ENCODE assay signal across 12 mouse cellular contexts in genomic region chr2:128508244-128508605, GRCm38 (mm10).
DNase-seq lines count a peak whose midpoint lies in the region; ATAC-seq and TF ChIP-seq lines count a peak whose summit lies in the region.
"Had no signal": no experiment of that assay in that cellular context is flagged by ENCODE, and none has a peak within 500 bp of the region (broad histone marks: within the 10 kb centered on the region; RNA-seq: fewer than 3 reads in every experiment).

No protein-coding gene starts in this region.

- H3K27ac ChIP-seq in heart, embryonic 14.5 days (replicated peaks in 1 of 2; ENCODE audit: control insufficient read depth in 1 of 2, insufficient read depth in 1 of 2, low read depth in 2 of 2, low read length in 2 of 2), result peak overlapping the region; percentile 71 to 76
- peak overlapping the region; percentile 76 for H3K27ac ChIP-seq in kidney, embryonic 15.5 days
- no peak overlapping the region for H3K27ac ChIP-seq in kidney, embryonic 14.5 days (ENCODE audit: low read depth, low read length)
- no peak overlapping the region for H3K27ac ChIP-seq in midbrain, postnatal 0 days (ENCODE audit: low read depth, low read length)
- no peak overlapping the region for H3K27ac ChIP-seq in midbrain, embryonic 16.5 days (ENCODE audit: low read length)
- H3K27ac ChIP-seq: hindbrain, embryonic 14.5 days; midbrain, embryonic 12.5 days had no signal

- peak overlapping the region; percentile 54 for H3K4me2 ChIP-seq in heart, embryonic 14.5 days (ENCODE audit: low read length)
- no peak overlapping the region for H3K4me2 ChIP-seq in kidney, embryonic 15.5 days
- H3K4me2 ChIP-seq in kidney, embryonic 14.5 days (replicated peaks; ENCODE audit: low read depth, low read length), result no peak overlapping the region
- no peak overlapping the region for H3K4me2 ChIP-seq in midbrain, postnatal 0 days (ENCODE audit: low read depth, low read length, poor library complexity, severe bottlenecking)
- H3K4me2 ChIP-seq in midbrain, embryonic 16.5 days (ENCODE audit: low read length), result no peak overlapping the region
- H3K4me2 ChIP-seq: hindbrain, embryonic 14.5 days; midbrain, embryonic 12.5 days had no signal

- no peak overlapping the region for H3K9ac ChIP-seq in heart, embryonic 14.5 days (ENCODE audit: low read length)
- no peak overlapping the region for H3K9ac ChIP-seq in kidney, embryonic 15.5 days
- H3K9ac ChIP-seq in kidney, embryonic 14.5 days (ENCODE audit: low read depth, low read length), result no peak overlapping the region
- H3K9ac ChIP-seq in midbrain, postnatal 0 days (replicated peaks; ENCODE audit: low read length, poor library complexity, severe bottlenecking), result no peak overlapping the region
- H3K9ac ChIP-seq in midbrain, embryonic 16.5 days (ENCODE audit: low read depth, low read length), result no peak overlapping the region
- H3K9ac ChIP-seq: hindbrain, embryonic 14.5 days; midbrain, embryonic 12.5 days had no signal

- no peak for ATAC-seq in heart, embryonic 14.5 days (ENCODE audit: insufficient number of reproducible peaks, insufficient read depth, low FRiP score, low read depth)
- no peak for ATAC-seq in kidney, embryonic 15.5 days (replicated peaks; ENCODE audit: low FRiP score)
- ATAC-seq in kidney, embryonic 14.5 days (ENCODE audit: low FRiP score, low TSS enrichment), result no peak
- no peak for ATAC-seq in midbrain, postnatal 0 days (ENCODE audit: low FRiP score)
- no peak for ATAC-seq in midbrain, embryonic 16.5 days
- ATAC-seq: Patski had no signal

- H3K4me1 ChIP-seq in heart, embryonic 14.5 days (ENCODE audit: control insufficient read depth in 2 of 2, insufficient read depth in 2 of 2, low read length in 2 of 2), result peaks cover 8 to 20% of the 10 kb centered on the region in 2 experiments
- peaks cover 14% of the 10 kb centered on the region for H3K4me1 ChIP-seq in kidney, embryonic 15.5 days
- H3K4me1 ChIP-seq in kidney, embryonic 14.5 days (ENCODE audit: control insufficient read depth, insufficient read depth, low read length), result no peaks in the 10 kb centered on the region
- no peaks in the 10 kb centered on the region for H3K4me1 ChIP-seq in midbrain, postnatal 0 days (ENCODE audit: insufficient read depth, low read length)
- H3K4me1 ChIP-seq in midbrain, embryonic 16.5 days (ENCODE audit: control insufficient read depth, insufficient read depth, low read length), result no peaks in the 10 kb centered on the region; the same call in 1 of the 2 replicates

- H3K36me3 ChIP-seq in heart, embryonic 14.5 days (ENCODE audit: control insufficient read depth, insufficient read depth, low read length), result no peaks in the 10 kb centered on the region
- no peaks in the 10 kb centered on the region for H3K36me3 ChIP-seq in kidney, embryonic 15.5 days
- H3K36me3 ChIP-seq in kidney, embryonic 14.5 days (ENCODE audit: control insufficient read depth, insufficient read depth, low read length), result no peaks in the 10 kb centered on the region
- no peaks in the 10 kb centered on the region for H3K36me3 ChIP-seq in midbrain, postnatal 0 days (ENCODE audit: insufficient read depth, low read length)
- no peaks in the 10 kb centered on the region for H3K36me3 ChIP-seq in midbrain, embryonic 16.5 days (ENCODE audit: control insufficient read depth, insufficient read depth, low read length)
- H3K36me3 ChIP-seq: midbrain, embryonic 12.5 days had no signal

- H3K27me3 ChIP-seq in heart, embryonic 14.5 days (ENCODE audit: control insufficient read depth, insufficient read depth, low read length), result no peaks in the 10 kb centered on the region
- no peaks in the 10 kb centered on the region for H3K27me3 ChIP-seq in kidney, embryonic 15.5 days
- H3K27me3 ChIP-seq in kidney, embryonic 14.5 days (ENCODE audit: control insufficient read depth, insufficient read depth, low read length), result no peaks in the 10 kb centered on the region
- no peaks in the 10 kb centered on the region for H3K27me3 ChIP-seq in midbrain, postnatal 0 days (ENCODE audit: insufficient read depth, low read length)
- H3K27me3 ChIP-seq in midbrain, embryonic 16.5 days (ENCODE audit: control insufficient read depth, insufficient read depth, low read depth, low read length), result no peaks in the 10 kb centered on the region
- H3K27me3 ChIP-seq: midbrain, embryonic 12.5 days; Patski had no signal

- WGBS in heart, embryonic 14.5 days, result 33% methylated on average over 2 of the region's 2 CpGs
- WGBS in kidney, embryonic 15.5 days, result 81% methylated on average over 2 of the region's 2 CpGs
- 82% methylated on average over 2 of the region's 2 CpGs for WGBS in kidney, embryonic 14.5 days
- WGBS in midbrain, postnatal 0 days, result 69% methylated on average over 2 of the region's 2 CpGs
- WGBS in midbrain, embryonic 16.5 days, result 72% methylated on average over 2 of the region's 2 CpGs

- H3K9me3 ChIP-seq in heart, embryonic 14.5 days (ENCODE audit: control insufficient read depth, low read length), result peaks cover 4% of the 10 kb centered on the region; the same call in 1 of the 2 replicates
- no peaks in the 10 kb centered on the region for H3K9me3 ChIP-seq in kidney, embryonic 15.5 days (replicated peaks)
- peaks cover 4% of the 10 kb centered on the region; the same call in 1 of the 2 replicates for H3K9me3 ChIP-seq in kidney, embryonic 14.5 days (ENCODE audit: control insufficient read depth, low read length)
- no peaks in the 10 kb centered on the region for H3K9me3 ChIP-seq in midbrain, postnatal 0 days (ENCODE audit: low read length)
- H3K9me3 ChIP-seq in midbrain, embryonic 16.5 days (replicated peaks; ENCODE audit: control insufficient read depth, low read length, poor library complexity, severe bottlenecking), result no peaks in the 10 kb centered on the region
- H3K9me3 ChIP-seq: midbrain, embryonic 12.5 days had no signal

- TF ChIP-seq CTCF in midbrain, postnatal 0 days (IDR thresholded peaks at IDR 0.05), result no peak

- intact Hi-C loops in heart, postnatal 14 days (cut with DNase I), result loop anchor here (5.0 kb wide), 1 partner anchor 76 kb away; no protein-coding TSS in a partner anchor

- H3K4me3 ChIP-seq in heart, embryonic 14.5 days (ENCODE audit: control insufficient read depth in 1 of 2, insufficient read depth in 1 of 2, low read depth in 1 of 2, low read length in 2 of 2), result no peak overlapping the region
- H3K4me3 ChIP-seq in kidney, embryonic 15.5 days (replicated peaks), result no peak overlapping the region
- no peak overlapping the region for H3K4me3 ChIP-seq in kidney, embryonic 14.5 days (ENCODE audit: low read length)
- no peak overlapping the region for H3K4me3 ChIP-seq in midbrain, postnatal 0 days (ENCODE audit: low read depth, low read length)
- H3K4me3 ChIP-seq in midbrain, embryonic 16.5 days (ENCODE audit: low read depth, low read length), result no peak overlapping the region
- H3K4me3 ChIP-seq: midbrain, embryonic 12.5 days had no signal

- DNase-seq in cerebellum, postnatal 10 days, result peak; percentile 55 to 62
- no peak for DNase-seq in cerebellum, adult 11-12 months
- no peak for DNase-seq in heart, postnatal 14 days
- DNase-seq in midbrain, postnatal 0 days (ENCODE audit: low spot score), result peak; percentile 56
- DNase-seq: adrenal gland, adult 8-10 months had no signal

Comparison
In these comparisons a context has a peak if more than half of its experiments do, and no peak if none do; other contexts are left out.
1. DNase-seq: peak in cerebellum, postnatal 10 days (2 of 2) and midbrain, postnatal 0 days (single experiment); none in cerebellum, adult 11-12 months (single experiment) and heart, postnatal 14 days (0 of 2).
2. H3K27ac ChIP-seq: peak in heart, embryonic 14.5 days (2 of 2) and kidney, embryonic 15.5 days (single experiment); none in kidney, embryonic 14.5 days (single experiment), midbrain, postnatal 0 days (single experiment) and midbrain, embryonic 16.5 days (single experiment).